In the genomic region with DNA sequence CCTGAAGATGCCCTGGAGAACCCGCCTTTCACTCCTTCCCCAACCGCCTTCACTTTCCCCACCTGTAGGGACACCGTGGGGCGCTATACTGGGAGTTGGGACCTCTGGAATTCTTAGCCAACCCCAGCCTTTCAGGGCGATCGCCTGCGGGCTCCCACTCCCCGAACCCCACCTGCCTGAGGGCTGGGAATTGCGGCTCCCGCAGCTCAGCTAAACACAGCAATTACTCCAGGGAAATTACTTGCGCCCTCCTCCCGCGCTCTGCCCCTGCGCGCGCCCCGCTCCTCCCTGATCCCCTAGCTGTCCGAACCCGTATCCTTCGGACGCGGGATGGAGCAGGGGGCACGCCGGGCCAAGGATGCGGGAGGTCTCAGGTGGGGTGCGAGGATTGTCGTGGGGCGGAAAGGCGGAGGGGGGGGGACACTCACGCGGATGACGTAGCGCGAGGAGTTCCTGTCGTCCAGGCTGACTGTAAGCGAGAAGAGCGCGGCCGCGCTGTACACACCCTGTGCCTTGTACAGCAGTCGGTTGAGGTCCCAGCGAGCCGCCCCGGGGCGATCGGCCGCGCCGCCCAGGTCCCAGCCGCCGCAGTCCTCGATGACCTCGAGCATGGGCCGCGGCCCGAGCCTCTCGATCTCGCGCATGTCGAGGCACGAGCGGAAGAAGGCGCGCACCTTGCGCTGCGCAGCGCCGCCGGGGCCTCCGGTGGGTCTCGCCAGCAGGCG, we compare ENCODE assay signal across 9 mouse cellular contexts. TPM values are rescaled to one million over a fixed set of nuclear protein-coding genes. Genes with fewer than 3 reads are reported as not detected.
DNase-seq lines count a peak whose midpoint lies in the region; ATAC-seq and TF ChIP-seq lines count a peak whose summit lies in the region.
"Had no signal": no experiment of that assay in that cellular context is flagged by ENCODE, and none has a peak within 500 bp of the region (broad histone marks: within the 10 kb centered on the region; RNA-seq: fewer than 3 reads in every experiment).

No protein-coding gene starts in this region.

- 0 out of 2 replicates have a peak overlapping the region, but pooled peaks have one; percentile 7 for H3K4me3 ChIP-seq in kidney, adult 2 months (ENCODE audit: insufficient read depth, low read depth, low read length)
- 0 out of 2 replicates have a peak overlapping the region, but pooled peaks have one; percentile 4 for H3K4me3 ChIP-seq in bone marrow macrophage, adult 2 months (ENCODE audit: insufficient read depth, low read length)
- H3K4me3 ChIP-seq in hindbrain, embryonic 14.5 days (replicated peaks; ENCODE audit: low read length): peak overlapping the region; percentile 48
- H3K4me3 ChIP-seq in midbrain, embryonic 15.5 days: peak overlapping the region; percentile 50

- H3K36me3 ChIP-seq in kidney, adult 2 months (ENCODE audit: control insufficient read depth, insufficient read depth, low read length): no peaks in the 10 kb centered on the region
- no peaks in the 10 kb centered on the region for H3K36me3 ChIP-seq in hindbrain, embryonic 14.5 days (replicated peaks; ENCODE audit: control insufficient read depth, insufficient read depth)
- H3K36me3 ChIP-seq in midbrain, embryonic 15.5 days (replicated peaks): no peaks in the 10 kb centered on the region

- no peak for ATAC-seq in hindbrain, embryonic 14.5 days (ENCODE audit: low FRiP score)
- no peak for ATAC-seq in midbrain, embryonic 15.5 days (replicated peaks)

- no peaks in the 10 kb centered on the region for H3K4me1 ChIP-seq in kidney, adult 2 months (ENCODE audit: control insufficient read depth, insufficient read depth, low read length)
- H3K4me1 ChIP-seq in bone marrow macrophage, adult 2 months (ENCODE audit: control insufficient read depth, insufficient read depth, low read length): 0 out of 2 replicates have a peak, but pooled peaks cover 3% of the 10 kb centered on the region
- no peaks in the 10 kb centered on the region for H3K4me1 ChIP-seq in hindbrain, embryonic 14.5 days (replicated peaks; ENCODE audit: control insufficient read depth, insufficient read depth, low read length)
- H3K4me1 ChIP-seq in midbrain, embryonic 15.5 days: peaks cover 31% of the 10 kb centered on the region

- peak overlapping the region; percentile 73 for H3K4me2 ChIP-seq in hindbrain, embryonic 14.5 days (replicated peaks)
- H3K4me2 ChIP-seq in midbrain, embryonic 15.5 days: peak overlapping the region; percentile 86

- no peaks in the 10 kb centered on the region for H3K9me3 ChIP-seq in hindbrain, embryonic 14.5 days (ENCODE audit: control insufficient read depth, low read length)
- H3K9me3 ChIP-seq in midbrain, embryonic 15.5 days: no peaks in the 10 kb centered on the region

- DNase-seq in kidney, adult 2 months: no peak
- DNase-seq in kidney, postnatal 36 days: no peak
- DNase-seq in hindbrain, embryonic 14.5 days (ENCODE audit: low spot score): no peak
- no peak for DNase-seq in Muller cell, postnatal 12 days (ENCODE audit: inconsistent ontology term)
- DNase-seq in thymus, postnatal 10 days (ENCODE audit: low spot score in 2 of 2): no peak
- no peak for DNase-seq in cerebellum, postnatal 25 days
- DNase-seq: cerebellum, adult 8-10 months had no signal

- H3K27ac ChIP-seq in kidney, adult 2 months (ENCODE audit: insufficient read depth, low read depth, low read length): no peak overlapping the region
- no peak overlapping the region for H3K27ac ChIP-seq in bone marrow macrophage, adult 2 months (ENCODE audit: insufficient read depth, low read depth, low read length)
- no peak overlapping the region for H3K27ac ChIP-seq in hindbrain, embryonic 14.5 days
- H3K27ac ChIP-seq in midbrain, embryonic 15.5 days: no peak overlapping the region

- peak overlapping the region; percentile 42 for H3K9ac ChIP-seq in hindbrain, embryonic 14.5 days
- H3K9ac ChIP-seq in midbrain, embryonic 15.5 days: peak overlapping the region; percentile 17; the same call in 1 of the 2 replicates

- no peak for TF ChIP-seq POLR2A in kidney, adult 2 months (IDR thresholded peaks at IDR 0.05; ENCODE audit: low read depth, low read length)
- no peak for TF ChIP-seq POLR2A in bone marrow macrophage, adult 2 months (IDR thresholded peaks at IDR 0.05; ENCODE audit: borderline replicate concordance, low read depth, low read length)

- H3K27me3 ChIP-seq in kidney, adult 2 months (replicated peaks; ENCODE audit: control insufficient read depth, insufficient read depth, low read length): peaks cover 5% of the 10 kb centered on the region
- peaks cover 88% of the 10 kb centered on the region for H3K27me3 ChIP-seq in hindbrain, embryonic 14.5 days (ENCODE audit: control insufficient read depth, insufficient read depth, low read length)
- H3K27me3 ChIP-seq in midbrain, embryonic 15.5 days (replicated peaks): peaks cover 87% of the 10 kb centered on the region

- TF ChIP-seq CTCF in kidney, adult 2 months (conservative IDR thresholded peaks at IDR 0.05; ENCODE audit: insufficient read depth, insufficient read length, low read depth, low read length): no peak
- TF ChIP-seq CTCF in bone marrow macrophage, adult 2 months (IDR thresholded peaks at IDR 0.05; ENCODE audit: low read depth, low read length): no peak

- 1% methylated on average over 72 of the region's 72 CpGs for WGBS in kidney, adult 2 months
- 1% methylated on average over 68 of the region's 72 CpGs for WGBS in hindbrain, embryonic 14.5 days
- WGBS in midbrain, embryonic 15.5 days: under 1% methylated on average over 72 of the region's 72 CpGs

RNA-seq across cellular contexts. Expression of a gene that starts 2.4 kb away (rescaled TPM):
- polyA plus RNA-seq in kidney, adult 2 months (2012; rRNA removed): 0.07 and 0.39 TPM in 2 replicates
- not detected in 2 replicates for polyA plus RNA-seq in bone marrow macrophage, adult 2 months (2012; ENCODE audit: insufficient read depth, insufficient read length, missing spikeins)
- polyA plus RNA-seq in hindbrain, embryonic 14.5 days (2014; fragmentation: Nextera tagmentation; extraction: Ambion mirVana): 41.7 and 44.0 TPM in 2 replicates
- polyA plus RNA-seq in midbrain, embryonic 15.5 days (2015; fragmentation: Nextera tagmentation; extraction: Ambion mirVana): 22.3 and 23.3 TPM in 2 replicates

RNA-seq across cellular contexts. Expression of a gene that starts 29.2 kb away (rescaled TPM):
- polyA plus RNA-seq in kidney, adult 2 months (2012; rRNA removed): not detected in 2 replicates
- not detected in 2 replicates for polyA plus RNA-seq in bone marrow macrophage, adult 2 months (2012; ENCODE audit: insufficient read depth, insufficient read length, missing spikeins)
- polyA plus RNA-seq in hindbrain, embryonic 14.5 days (2014; fragmentation: Nextera tagmentation; extraction: Ambion mirVana): not detected in 2 replicates
- not detected in 2 replicates for polyA plus RNA-seq in midbrain, embryonic 15.5 days (2015; fragmentation: Nextera tagmentation; extraction: Ambion mirVana)

RNA-seq across cellular contexts. Expression of a gene that starts 29.2 kb away (rescaled TPM):
- not detected in 2 replicates for polyA plus RNA-seq in kidney, adult 2 months (2012; rRNA removed)
- not detected in 2 replicates for polyA plus RNA-seq in bone marrow macrophage, adult 2 months (2012; ENCODE audit: insufficient read depth, insufficient read length, missing spikeins)
- 4.0 and 5.1 TPM in 2 replicates for polyA plus RNA-seq in hindbrain, embryonic 14.5 days (2014; fragmentation: Nextera tagmentation; extraction: Ambion mirVana)
- 0.13 TPM in 1 of 2 replicates, not detected in the other for polyA plus RNA-seq in midbrain, embryonic 15.5 days (2015; fragmentation: Nextera tagmentation; extraction: Ambion mirVana)

RNA-seq across cellular contexts. Expression of a gene that starts 36.5 kb away (rescaled TPM):
- polyA plus RNA-seq in kidney, adult 2 months (2012; rRNA removed): not detected in 2 replicates
- polyA plus RNA-seq in bone marrow macrophage, adult 2 months (2012; ENCODE audit: insufficient read depth, insufficient read length, missing spikeins): not detected in 2 replicates
- polyA plus RNA-seq in hindbrain, embryonic 14.5 days (2014; fragmentation: Nextera tagmentation; extraction: Ambion mirVana): not detected in 2 replicates
- polyA plus RNA-seq in midbrain, embryonic 15.5 days (2015; fragmentation: Nextera tagmentation; extraction: Ambion mirVana): not detected in 2 replicates

RNA-seq across cellular contexts. Expression of a gene that starts 50.5 kb away (rescaled TPM):
- polyA plus RNA-seq in kidney, adult 2 months (2012; rRNA removed): not detected in 2 replicates
- not detected in 2 replicates for polyA plus RNA-seq in bone marrow macrophage, adult 2 months (2012; ENCODE audit: insufficient read depth, insufficient read length, missing spikeins)
- not detected in 2 replicates for polyA plus RNA-seq in hindbrain, embryonic 14.5 days (2014; fragmentation: Nextera tagmentation; extraction: Ambion mirVana)
- not detected in 2 replicates for polyA plus RNA-seq in midbrain, embryonic 15.5 days (2015; fragmentation: Nextera tagmentation; extraction: Ambion mirVana)

Comparison
In these comparisons a context has a peak if more than half of its experiments do, and no peak if none do; other contexts are left out.
1. RNA of a gene that starts 2.4 kb away (polyA plus RNA-seq): 41.7 to 44.0 TPM in hindbrain, embryonic 14.5 days and 22.3 to 23.3 TPM in midbrain, embryonic 15.5 days; 0.07 to 0.39 TPM in kidney, adult 2 months and not detected in bone marrow macrophage, adult 2 months; every median in the first group is over 10 times any median in the second.
2. Peak in every context shown above with its lines, with median percentiles within 50 percentile points of each other: H3K4me3 ChIP-seq.